Mouse (Mus musculus) fibroblast of lung, adult 2 months (primary cell): ENCODE data around the gene Rad17.

Source experiments
- DNase-seq: peaks from one replicate; pipeline ENCODE4 v3.0.0-alpha.2; 2011; ENCODE audit warnings: low read depth

Gene Rad17

GRCm38 (mm10) chr13:100650550-100651438 lies at the start of gene Rad17, which contains the start of gene Ak6:
Gene Rad17, minus strand, starts transcription at chr13:100651051.
Gene Ak6, plus strand, starts transcription at chr13:100650979.
- peak; percentile 79 for DNase-seq

- DNase-seq, result no peak
These were observed 48.0 kb upstream of the Rad17 start for GRCm38 (mm10) chr13:100698866-100699265.

- DNase-seq, result no peak
These were observed 46.7 kb upstream of the Rad17 start for GRCm38 (mm10) chr13:100697541-100697940.

GRCm38 (mm10) chr13:100687513-100687912 lies 36.7 kb upstream of the Rad17 start:
- DNase-seq, result no peak

- DNase-seq, result no peak
These were observed 33.5 kb upstream of the Rad17 start for GRCm38 (mm10) chr13:100684355-100684754.

- no peak for DNase-seq
These were observed 32.0 kb upstream of the Rad17 start for GRCm38 (mm10) chr13:100682837-100683236.

GRCm38 (mm10) chr13:100681615-100682014 lies 30.8 kb upstream of the Rad17 start:
- no peak for DNase-seq

GRCm38 (mm10) chr13:100675936-100676635 lies 25.2 kb upstream of the Rad17 start:
- no peak for DNase-seq

GRCm38 (mm10) chr13:100670181-100670741 lies 19.4 kb upstream of the Rad17 start:
- DNase-seq, result no peak

- no peak for DNase-seq
These were observed 18.6 kb upstream of the Rad17 start, which contains the start of gene Ccdc125 for GRCm38 (mm10) chr13:100669291-100670022. Gene Ccdc125, plus strand, starts transcription at chr13:100669717.

GRCm38 (mm10) chr13:100659864-100660456 lies 9.1 kb upstream of the Rad17 start:
- DNase-seq, result peak; percentile 39

GRCm38 (mm10) chr13:100658091-100658490 lies 7.2 kb upstream of the Rad17 start:
- no peak for DNase-seq

- DNase-seq, result no peak
These were observed 762 bp upstream of the Rad17 start, which contains the start of gene Taf9 for GRCm38 (mm10) chr13:100651439-100652186. Gene Taf9, plus strand, starts transcription at chr13:100651579.

GRCm38 (mm10) chr13:100648223-100648622 lies 2.6 kb downstream of the Rad17 start:
- DNase-seq, result no peak

- no peak for DNase-seq
These were observed 8.2 kb downstream of the Rad17 start for GRCm38 (mm10) chr13:100642471-100643209.

GRCm38 (mm10) chr13:100634106-100634691 lies 16.7 kb downstream of the Rad17 start:
- DNase-seq, result no peak

GRCm38 (mm10) chr13:100622241-100622640 lies 28.6 kb downstream of the Rad17 start:
- no peak for DNase-seq

- no peak for DNase-seq
These were observed 33.3 kb downstream of the Rad17 start for GRCm38 (mm10) chr13:100617583-100617982.
